Mouse (Mus musculus) left cerebral cortex, postnatal 14 days (tissue): Measurements from ENCODE around the gene Spx. TPM values are rescaled to one million over a fixed set of nuclear protein-coding genes. Genes with fewer than 3 reads are reported as not detected.

ENCODE experiments used
- DNase-seq, 2 experiments: peaks; one replicate each; pipeline ENCODE4 v3.0.0; 2021 to 2022; ENCODE audit warnings: low spot score in 2 of 2, mixed read lengths in 1 of 2
- intact Hi-C: fragments of 180-260 bp; cut with DNase I; formaldehyde crosslinking; loops from one replicate; pipeline ENCODE4 v1.15.1; 2025
- long read RNA-seq, 2 experiments: library from polyadenylated mRNA; stranded (forward); transcript quantifications; one replicate each; pipeline ENCODE4 v2.0.0; 2021
- total RNA-seq, 2 experiments: library from RNA; stranded (reverse); gene quantifications; 2 replicates each; pipeline ENCODE4 v1.2.3; 2021

Gene Spx
- total RNA-seq = 1 to 10 TPM in 1 of 2 experiments, under 1 TPM in 1; 0.92 to 2.1 TPM
- long read RNA-seq, experiment 1, partial matches to known transcripts = 0 of 1 reads
- long read RNA-seq, experiment 1, other reads (novel, unspliced or antisense) = 1 of 1 reads
- long read RNA-seq, experiment 2 = 0 reads

- DNase-seq = no peak
- intact Hi-C loops = no loop called here
Observed at GRCm38 (mm10) chr6:142412906-142413491, at the start of gene Spx. Spx (plus strand) TSS chr6:142413441.

GRCm38 (mm10) chr6:142365742-142366472 lies 47.3 kb upstream of the Spx start:
- DNase-seq = no peak
- intact Hi-C loops = no loop called here

- no peak for DNase-seq
- intact Hi-C loops = no loop called here
Observed at GRCm38 (mm10) chr6:142366473-142367018, 46.7 kb upstream of the Spx start.

- intact Hi-C loops = no loop called here
- no peak for DNase-seq
Observed at GRCm38 (mm10) chr6:142367565-142367964, 45.7 kb upstream of the Spx start.

GRCm38 (mm10) chr6:142369568-142369967 lies 43.7 kb upstream of the Spx start:
- intact Hi-C loops = no loop called here
- DNase-seq = no peak

- intact Hi-C loops = no loop called here
- DNase-seq = no peak
Observed at GRCm38 (mm10) chr6:142377081-142377480, 36.2 kb upstream of the Spx start.

- intact Hi-C loops = no loop called here
- no peak for DNase-seq
Observed at GRCm38 (mm10) chr6:142378576-142379330, 34.5 kb upstream of the Spx start.

- intact Hi-C loops = loop anchor here (10.0 kb wide), 1 partner anchor 375 kb away; the partner anchor contains the start of gene Cmas
- no peak for DNase-seq
Observed at GRCm38 (mm10) chr6:142379961-142380360, 33.3 kb upstream of the Spx start.

- no peak for DNase-seq
- intact Hi-C loops = loop anchor here (10.0 kb wide), 1 partner anchor 373 kb away; the partner anchor contains the start of gene Cmas
Observed at GRCm38 (mm10) chr6:142381615-142382014, 31.6 kb upstream of the Spx start.

- no peak for DNase-seq
- intact Hi-C loops = loop anchor here (10.0 kb wide), 1 partner anchor 370 kb away; the partner anchor contains the start of gene Cmas
Observed at GRCm38 (mm10) chr6:142384521-142384920, 28.7 kb upstream of the Spx start.

- intact Hi-C loops = loop anchor here (5.0 to 10.0 kb wide), 3 partner anchors 39 to 368 kb away; partner anchors contain the start of genes Cmas, Ldhb and Pyroxd1
- DNase-seq = no peak
Observed at GRCm38 (mm10) chr6:142386285-142387010, 26.8 kb upstream of the Spx start.

- intact Hi-C loops = loop anchor here (5.0 to 10.0 kb wide), 3 partner anchors 40 to 368 kb away; partner anchors contain the start of genes Cmas, Ldhb and Pyroxd1
- DNase-seq = peak; percentile 99
Observed at GRCm38 (mm10) chr6:142387011-142387754, 26.1 kb upstream of the Spx start, which contains the start of the genes Recql and Golt1b. Recql (minus strand) TSS chr6:142387087. Golt1b (plus strand) TSS chr6:142387221.

GRCm38 (mm10) chr6:142387755-142388271 lies 25.4 kb upstream of the Spx start:
- no peak for DNase-seq
- intact Hi-C loops = loop anchor here (5.0 to 10.0 kb wide), 3 partner anchors 41 to 367 kb away; partner anchors contain the start of genes Cmas, Ldhb and Pyroxd1

GRCm38 (mm10) chr6:142389101-142389500 lies 24.1 kb upstream of the Spx start:
- DNase-seq = peak in 1 of 2 experiments; percentile 11
- intact Hi-C loops = loop anchor here (5.0 to 10.0 kb wide), 3 partner anchors 42 to 366 kb away; partner anchors contain the start of genes Cmas, Ldhb and Pyroxd1

- intact Hi-C loops = no loop called here
Observed at GRCm38 (mm10) chr6:142392312-142392711, 20.9 kb upstream of the Spx start.

GRCm38 (mm10) chr6:142394669-142395068 lies 18.6 kb upstream of the Spx start:
- DNase-seq = peak; percentile 8 to 35
- intact Hi-C loops = no loop called here

More at GRCm38 (mm10) chr6:142392312-142392711, 20.9 kb upstream of the Spx start:
- DNase-seq = no peak

- no peak for DNase-seq
- intact Hi-C loops = no loop called here
Observed at GRCm38 (mm10) chr6:142395756-142396155, 17.5 kb upstream of the Spx start.
